Mouse (Mus musculus): Measurements from ENCODE around the gene Ccdc33. TPM values are rescaled to one million over a fixed set of nuclear protein-coding genes. Genes with fewer than 3 reads are reported as not detected.

Ccdc33 gene
- total and polyA plus RNA-seq, 3 experiments = 0.05 TPM; not detected in 2

- ATAC-seq (ENCODE audit: extremely low read depth, insufficient number of reproducible peaks, low FRiP score, poor library complexity, severe bottlenecking) = no peak
- peaks cover 30% of the 10 kb centered on the region for H3K27me3 ChIP-seq (ENCODE audit: insufficient read depth, low read length)
Measured at GRCm38 (mm10) chr9:58043496-58044017, 75.1 kb downstream of the Ccdc33 start.

GRCm38 (mm10) chr9:58042391-58042790 lies 76.2 kb downstream of the Ccdc33 start:
- DNase-seq (ENCODE audit: low spot score) (no peak), ATAC-seq (ENCODE audit: extremely low read depth, insufficient number of reproducible peaks, low FRiP score, poor library complexity, severe bottlenecking) (no peak)
- Histone ChIP-seq H3K4me3 (ENCODE audit: low read depth, low read length) (no peak overlapping the region), H3K4me1 (ENCODE audit: insufficient read depth, low read depth, low read length) (no peaks in the 10 kb centered on the region), H3K9me3 (replicated peaks) (no peaks in the 10 kb centered on the region), H3K36me3 (replicated peaks) (no peaks in the 10 kb centered on the region), H3K27me3 (ENCODE audit: insufficient read depth, low read length) (peaks cover 39% of the 10 kb centered on the region)
- TF ChIP-seq CTCF (IDR thresholded peaks at IDR 0.05; ENCODE audit: low read depth, low read length) (no peak), TAL1 (conservative IDR thresholded peaks at IDR 0.05; ENCODE audit: low read depth, low read length) (no peak)

More at GRCm38 (mm10) chr9:58043496-58044017, 75.1 kb downstream of the Ccdc33 start:
- no peak for TF ChIP-seq POLR2AphosphoS5 (IDR thresholded peaks at IDR 0.05; ENCODE audit: insufficient replicate concordance, low read depth, low read length)
- no peak for TF ChIP-seq CTCF (IDR thresholded peaks at IDR 0.05; ENCODE audit: low read depth, low read length)
- TF ChIP-seq GATA1 (IDR thresholded peaks at IDR 0.05; ENCODE audit: borderline replicate concordance, low read length) = no peak
- no peak for TF ChIP-seq GATA2 (IDR thresholded peaks at IDR 0.05; ENCODE audit: borderline replicate concordance, low read depth, low read length)
- TF ChIP-seq TAL1 (conservative IDR thresholded peaks at IDR 0.05; ENCODE audit: low read depth, low read length) = no peak
- no peaks in the 10 kb centered on the region for H3K4me1 ChIP-seq (ENCODE audit: insufficient read depth, low read depth, low read length)
- no peak overlapping the region for H3K4me3 ChIP-seq (ENCODE audit: low read depth, low read length)
- DNase-seq (ENCODE audit: low spot score) = no peak
- no peaks in the 10 kb centered on the region for H3K36me3 ChIP-seq (replicated peaks)
- no peaks in the 10 kb centered on the region for H3K9me3 ChIP-seq (replicated peaks)

GRCm38 (mm10) chr9:58040977-58041376 lies 77.6 kb downstream of the Ccdc33 start:
- no peaks in the 10 kb centered on the region for H3K9me3 ChIP-seq (replicated peaks)
- no peak overlapping the region for H3K4me3 ChIP-seq (ENCODE audit: low read depth, low read length)
- DNase-seq (ENCODE audit: low spot score) (no peak), ATAC-seq (ENCODE audit: extremely low read depth, insufficient number of reproducible peaks, low FRiP score, poor library complexity, severe bottlenecking) (no peak)
- peaks cover 41% of the 10 kb centered on the region for H3K27me3 ChIP-seq (ENCODE audit: insufficient read depth, low read length)
- H3K36me3 ChIP-seq (replicated peaks) = no peaks in the 10 kb centered on the region
- TF ChIP-seq POLR2AphosphoS5 (IDR thresholded peaks at IDR 0.05; ENCODE audit: insufficient replicate concordance, low read depth, low read length) (no peak), CTCF (IDR thresholded peaks at IDR 0.05; ENCODE audit: low read depth, low read length) (no peak), GATA2 (IDR thresholded peaks at IDR 0.05; ENCODE audit: borderline replicate concordance, low read depth, low read length) (no peak), GATA1 (IDR thresholded peaks at IDR 0.05; ENCODE audit: borderline replicate concordance, low read length) (no peak), TAL1 (conservative IDR thresholded peaks at IDR 0.05; ENCODE audit: low read depth, low read length) (no peak)
- H3K4me1 ChIP-seq (ENCODE audit: insufficient read depth, low read depth, low read length) = no peaks in the 10 kb centered on the region

- Histone ChIP-seq H3K4me3 (ENCODE audit: low read depth, low read length) (no peak overlapping the region), H3K9me3 (replicated peaks) (no peaks in the 10 kb centered on the region), H3K36me3 (replicated peaks) (no peaks in the 10 kb centered on the region), H3K4me1 (ENCODE audit: insufficient read depth, low read depth, low read length) (no peaks in the 10 kb centered on the region), H3K27me3 (ENCODE audit: insufficient read depth, low read length) (peaks cover 31% of the 10 kb centered on the region)
- peak; percentile 32 for DNase-seq (ENCODE audit: low spot score)
- ATAC-seq (ENCODE audit: extremely low read depth, insufficient number of reproducible peaks, low FRiP score, poor library complexity, severe bottlenecking) = no peak
- peak; percentile 54 for TF ChIP-seq CTCF (IDR thresholded peaks at IDR 0.05; ENCODE audit: low read depth, low read length)
- TF ChIP-seq TAL1 (conservative IDR thresholded peaks at IDR 0.05; ENCODE audit: low read depth, low read length) = no peak
Measured at GRCm38 (mm10) chr9:58038500-58039168, 80.0 kb downstream of the Ccdc33 start.

GRCm38 (mm10) chr9:58036961-58037360 lies 81.7 kb downstream of the Ccdc33 start:
- Histone ChIP-seq H3K9me3 (replicated peaks) (no peaks in the 10 kb centered on the region), H3K4me3 (ENCODE audit: low read depth, low read length) (no peak overlapping the region), H3K4me1 (ENCODE audit: insufficient read depth, low read depth, low read length) (no peaks in the 10 kb centered on the region), H3K36me3 (replicated peaks) (no peaks in the 10 kb centered on the region), H3K27me3 (ENCODE audit: insufficient read depth, low read length) (peaks cover 33% of the 10 kb centered on the region)
- ATAC-seq (ENCODE audit: extremely low read depth, insufficient number of reproducible peaks, low FRiP score, poor library complexity, severe bottlenecking) = no peak
- no peak for DNase-seq (ENCODE audit: low spot score)
- TF ChIP-seq GATA2 (IDR thresholded peaks at IDR 0.05; ENCODE audit: borderline replicate concordance, low read depth, low read length) (no peak), POLR2AphosphoS5 (IDR thresholded peaks at IDR 0.05; ENCODE audit: insufficient replicate concordance, low read depth, low read length) (no peak)

GRCm38 (mm10) chr9:58035951-58036698 lies 82.5 kb downstream of the Ccdc33 start:
- Histone ChIP-seq H3K9me3 (replicated peaks) (no peaks in the 10 kb centered on the region), H3K27me3 (ENCODE audit: insufficient read depth, low read length) (peaks cover 32% of the 10 kb centered on the region), H3K4me1 (ENCODE audit: insufficient read depth, low read depth, low read length) (no peaks in the 10 kb centered on the region), H3K36me3 (replicated peaks) (no peaks in the 10 kb centered on the region), H3K4me3 (ENCODE audit: low read depth, low read length) (no peak overlapping the region)
- no peak for TF ChIP-seq POLR2AphosphoS5 (IDR thresholded peaks at IDR 0.05; ENCODE audit: insufficient replicate concordance, low read depth, low read length)
- no peak for TF ChIP-seq GATA2 (IDR thresholded peaks at IDR 0.05; ENCODE audit: borderline replicate concordance, low read depth, low read length)
- TF ChIP-seq TAL1 (conservative IDR thresholded peaks at IDR 0.05; ENCODE audit: low read depth, low read length) = no peak
- TF ChIP-seq CTCF (IDR thresholded peaks at IDR 0.05; ENCODE audit: low read depth, low read length) = no peak
- no peak for TF ChIP-seq GATA1 (IDR thresholded peaks at IDR 0.05; ENCODE audit: borderline replicate concordance, low read length)
- ATAC-seq (ENCODE audit: extremely low read depth, insufficient number of reproducible peaks, low FRiP score, poor library complexity, severe bottlenecking) = no peak
- no peak for DNase-seq (ENCODE audit: low spot score)

Data from G1E (cell line).